In genomic region chr8:117371189-117371588, GRCm38 (mm10) we compare ENCODE assay signal across 10 mouse cellular contexts.
DNase-seq lines count a peak whose midpoint lies in the region; ATAC-seq and TF ChIP-seq lines count a peak whose summit lies in the region.
"Had no signal": no experiment of that assay in that cellular context is flagged by ENCODE, and none has a peak within 500 bp of the region (broad histone marks: within the 10 kb centered on the region; RNA-seq: fewer than 3 reads in every experiment).

No protein-coding gene starts in this region.

- peaks cover 7% of the 10 kb centered on the region; the same call in 1 of the 2 replicates for H3K4me1 ChIP-seq in forebrain, embryonic 11.5 days (replicated peaks; ENCODE audit: control insufficient read depth, insufficient read depth, low read length)
- peaks cover 20% of the 10 kb centered on the region for H3K4me1 ChIP-seq in forebrain, postnatal 0 days (ENCODE audit: insufficient read depth)
- peaks cover 33% of the 10 kb centered on the region for H3K4me1 ChIP-seq in lung, embryonic 14.5 days (ENCODE audit: insufficient read depth)
- H3K4me1 ChIP-seq in limb, embryonic 15.5 days = peaks cover 61% of the 10 kb centered on the region
- H3K4me1 ChIP-seq in neural tube, embryonic 15.5 days = peaks cover 82% of the 10 kb centered on the region

- no peaks in the 10 kb centered on the region for H3K27me3 ChIP-seq in forebrain, embryonic 11.5 days (ENCODE audit: control insufficient read depth, insufficient read depth, low read length)
- no peaks in the 10 kb centered on the region for H3K27me3 ChIP-seq in forebrain, postnatal 0 days (ENCODE audit: insufficient read depth, low read length)
- H3K27me3 ChIP-seq in lung, embryonic 14.5 days (ENCODE audit: insufficient read depth, low read length) = no peaks in the 10 kb centered on the region
- no peaks in the 10 kb centered on the region for H3K27me3 ChIP-seq in limb, embryonic 15.5 days
- no peaks in the 10 kb centered on the region for H3K27me3 ChIP-seq in neural tube, embryonic 15.5 days (replicated peaks)

- no peaks in the 10 kb centered on the region for H3K9me3 ChIP-seq in forebrain, embryonic 11.5 days (ENCODE audit: control insufficient read depth, low read length)
- no peaks in the 10 kb centered on the region for H3K9me3 ChIP-seq in forebrain, postnatal 0 days (ENCODE audit: low read length)
- H3K9me3 ChIP-seq in lung, embryonic 14.5 days (ENCODE audit: low read depth, low read length) = no peaks in the 10 kb centered on the region
- H3K9me3 ChIP-seq in limb, embryonic 15.5 days = no peaks in the 10 kb centered on the region
- H3K9me3 ChIP-seq in neural tube, embryonic 15.5 days (replicated peaks) = no peaks in the 10 kb centered on the region

- no peak overlapping the region for H3K4me3 ChIP-seq in forebrain, embryonic 11.5 days (ENCODE audit: low read depth, low read length)
- no peak overlapping the region for H3K4me3 ChIP-seq in forebrain, postnatal 0 days (ENCODE audit: low read depth, low read length)
- no peak overlapping the region for H3K4me3 ChIP-seq in lung, embryonic 14.5 days (ENCODE audit: low read depth, low read length)
- no peak overlapping the region for H3K4me3 ChIP-seq in limb, embryonic 15.5 days
- no peak overlapping the region for H3K4me3 ChIP-seq in neural tube, embryonic 15.5 days (replicated peaks)

- H3K4me2 ChIP-seq in forebrain, embryonic 11.5 days (ENCODE audit: low read depth, low read length, severe bottlenecking) = no peak overlapping the region
- H3K4me2 ChIP-seq in forebrain, postnatal 0 days (ENCODE audit: low read depth) = no peak overlapping the region
- H3K4me2 ChIP-seq in lung, embryonic 14.5 days = no peak overlapping the region
- no peak overlapping the region for H3K4me2 ChIP-seq in limb, embryonic 15.5 days
- H3K4me2 ChIP-seq in neural tube, embryonic 15.5 days = no peak overlapping the region

- H3K36me3 ChIP-seq in forebrain, embryonic 11.5 days (ENCODE audit: control insufficient read depth, insufficient read depth, low read length) = no peaks in the 10 kb centered on the region
- H3K36me3 ChIP-seq in forebrain, postnatal 0 days (ENCODE audit: insufficient read depth) = no peaks in the 10 kb centered on the region
- H3K36me3 ChIP-seq in lung, embryonic 14.5 days (ENCODE audit: insufficient read depth) = no peaks in the 10 kb centered on the region
- no peaks in the 10 kb centered on the region for H3K36me3 ChIP-seq in limb, embryonic 15.5 days
- H3K36me3 ChIP-seq in neural tube, embryonic 15.5 days = no peaks in the 10 kb centered on the region

- WGBS in forebrain, embryonic 11.5 days = 86% methylated on average over 7 of the region's 7 CpGs
- 81% methylated on average over 7 of the region's 7 CpGs for WGBS in forebrain, postnatal 0 days
- 65% methylated on average over 7 of the region's 7 CpGs for WGBS in lung, embryonic 14.5 days
- 68% methylated on average over 4 of the region's 7 CpGs for WGBS in limb, embryonic 15.5 days
- 36% methylated on average over 7 of the region's 7 CpGs for WGBS in neural tube, embryonic 15.5 days

- ATAC-seq in forebrain, embryonic 11.5 days (replicated peaks; ENCODE audit: low FRiP score) = 0 out of 2 replicates have a peak, but pooled peaks have one; percentile 29
- ATAC-seq in forebrain, postnatal 0 days = no peak
- peak; percentile 33; the same call in 1 of the 2 replicates for ATAC-seq in lung, embryonic 14.5 days (ENCODE audit: insufficient read depth)
- ATAC-seq in limb, embryonic 15.5 days (ENCODE audit: insufficient number of reproducible peaks, low FRiP score, low TSS enrichment, low read depth) = peak; percentile 57; the same call in 1 of the 2 replicates
- no peak for ATAC-seq in neural tube, embryonic 15.5 days (ENCODE audit: low FRiP score)

- no peak overlapping the region for H3K9ac ChIP-seq in forebrain, embryonic 11.5 days (ENCODE audit: low read length)
- H3K9ac ChIP-seq in forebrain, postnatal 0 days = no peak overlapping the region
- no peak overlapping the region for H3K9ac ChIP-seq in lung, embryonic 14.5 days
- no peak overlapping the region for H3K9ac ChIP-seq in limb, embryonic 15.5 days
- no peak overlapping the region for H3K9ac ChIP-seq in neural tube, embryonic 15.5 days (replicated peaks)

- DNase-seq in forebrain, embryonic 11.5 days (ENCODE audit: low spot score) = no peak
- DNase-seq in forebrain, postnatal 0 days = no peak
- no peak for DNase-seq in lung, embryonic 14.5 days
- no peak for DNase-seq in lung, adult 18-20 months
- no peak for DNase-seq in gastrocnemius, adult 8-10 months (ENCODE audit: low spot score in 2 of 2)
- DNase-seq in urinary bladder, postnatal 10 days (ENCODE audit: low spot score) = no peak
- DNase-seq: layer of hippocampus, postnatal 36 days; lung, postnatal 14 days had no signal

- no peak overlapping the region for H3K27ac ChIP-seq in forebrain, embryonic 11.5 days (ENCODE audit: low read depth, low read length)
- H3K27ac ChIP-seq in forebrain, postnatal 0 days (ENCODE audit: low read depth, low read length) = no peak overlapping the region
- H3K27ac ChIP-seq in lung, embryonic 14.5 days (ENCODE audit: low read depth) = no peak overlapping the region
- no peak overlapping the region for H3K27ac ChIP-seq in limb, embryonic 15.5 days
- 0 out of 2 replicates have a peak overlapping the region, but pooled peaks have one; percentile 1 for H3K27ac ChIP-seq in neural tube, embryonic 15.5 days (replicated peaks)

- no peak for TF ChIP-seq CTCF in forebrain, postnatal 0 days (IDR thresholded peaks at IDR 0.05; ENCODE audit: low read depth)
- TF ChIP-seq CTCF in lung, embryonic 14.5 days (IDR thresholded peaks at IDR 0.05; ENCODE audit: low read depth) = no peak

Comparison
In these comparisons a context has a peak if more than half of its experiments do, and no peak if none do; other contexts are left out.
1. ATAC-seq: peak in forebrain, embryonic 11.5 days (single experiment), lung, embryonic 14.5 days (single experiment) and limb, embryonic 15.5 days (single experiment); none in forebrain, postnatal 0 days (single experiment) and neural tube, embryonic 15.5 days (single experiment).